Mouse (Mus musculus): ENCODE measurements at regions not wholly inside any gene's neighbourhood (a gene's known extent, or its start where the extent isn't known, plus 50 kb on each side); places are given as distances from the start of the nearest gene placed in this dataset.

DNA sequence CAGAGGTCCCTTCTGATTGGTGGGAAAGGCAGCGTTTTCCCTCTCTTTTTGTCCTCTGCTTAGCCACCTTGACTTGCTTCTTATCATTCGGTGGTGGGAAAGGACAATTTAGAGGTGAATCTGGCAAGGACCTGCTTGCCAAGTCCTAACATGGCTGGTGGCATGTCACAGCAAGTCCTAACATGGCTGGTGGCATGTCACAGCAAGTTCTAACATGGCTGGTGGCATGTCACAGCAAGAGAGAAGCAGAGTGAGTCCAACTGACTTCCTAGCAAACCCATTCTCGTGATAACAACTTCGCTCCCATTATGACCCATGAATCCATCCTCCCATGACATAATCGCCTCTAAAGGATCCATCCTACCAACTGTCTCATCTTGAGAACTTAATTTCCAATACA lies 183.1 kb downstream of the Lmo4 start:
- Histone ChIP-seq H3K27ac (no peak overlapping the region), H3K4me1 (no peaks in the 10 kb centered on the region), H3K4me3 (no peak overlapping the region), H3K9me3 (no peaks in the 10 kb centered on the region), H3K9ac (no peak overlapping the region), H3K4me2 (no peak overlapping the region), H3K36me3 (no peaks in the 10 kb centered on the region), H3K27me3 (no peaks in the 10 kb centered on the region)
- WGBS, result 89% methylated on average over 5 of the region's 5 CpGs
- no peak for ATAC-seq (ENCODE audit: borderline replicate concordance, extremely low read depth, low FRiP score, low TSS enrichment)

DNA sequence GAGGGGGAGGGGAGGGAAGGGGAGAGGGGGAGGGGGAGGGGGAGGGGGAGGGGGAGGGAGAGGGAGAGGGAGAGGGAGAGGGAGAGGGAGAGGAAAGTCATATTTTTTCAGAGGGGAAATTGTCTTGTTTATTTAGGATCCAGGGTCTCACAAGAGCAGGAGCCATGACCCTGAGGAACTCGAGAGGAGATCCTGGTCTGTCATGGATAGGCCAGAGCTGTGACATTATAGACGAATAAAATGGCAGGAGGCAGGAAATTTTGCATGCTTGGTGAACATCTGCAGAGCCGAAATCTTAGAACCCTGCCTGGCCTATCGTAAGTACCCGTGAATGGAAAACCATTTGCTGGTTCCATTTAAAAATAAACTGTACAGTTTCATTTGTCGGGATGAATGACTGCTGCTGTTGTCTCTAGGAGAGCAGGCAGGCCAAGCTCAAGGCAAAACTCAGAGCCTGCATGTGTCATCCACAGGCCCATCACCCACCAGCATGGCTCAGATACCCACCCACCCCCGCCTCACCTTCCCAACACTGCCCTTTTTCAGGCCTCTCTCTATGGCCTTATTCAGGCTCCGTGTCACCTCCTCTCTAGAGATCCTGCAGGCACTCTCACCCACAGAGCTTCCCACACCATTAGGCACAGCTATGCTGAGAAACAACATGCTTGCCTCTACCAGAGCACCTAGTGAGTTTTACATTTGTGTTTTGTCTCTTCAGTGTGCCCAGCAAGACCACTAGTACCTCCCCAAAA lies 184.7 kb downstream of the Lmo4 start:
- Histone ChIP-seq H3K4me3 (no peak overlapping the region), H3K4me2 (no peak overlapping the region), H3K27me3 (no peaks in the 10 kb centered on the region), H3K4me1 (no peaks in the 10 kb centered on the region), H3K9ac (no peak overlapping the region), H3K9me3 (no peaks in the 10 kb centered on the region), H3K27ac (no peak overlapping the region), H3K36me3 (no peaks in the 10 kb centered on the region)
- ATAC-seq (ENCODE audit: borderline replicate concordance, extremely low read depth, low FRiP score, low TSS enrichment), result no peak
- WGBS, result 50% methylated on average over 8 of the region's 8 CpGs

DNA sequence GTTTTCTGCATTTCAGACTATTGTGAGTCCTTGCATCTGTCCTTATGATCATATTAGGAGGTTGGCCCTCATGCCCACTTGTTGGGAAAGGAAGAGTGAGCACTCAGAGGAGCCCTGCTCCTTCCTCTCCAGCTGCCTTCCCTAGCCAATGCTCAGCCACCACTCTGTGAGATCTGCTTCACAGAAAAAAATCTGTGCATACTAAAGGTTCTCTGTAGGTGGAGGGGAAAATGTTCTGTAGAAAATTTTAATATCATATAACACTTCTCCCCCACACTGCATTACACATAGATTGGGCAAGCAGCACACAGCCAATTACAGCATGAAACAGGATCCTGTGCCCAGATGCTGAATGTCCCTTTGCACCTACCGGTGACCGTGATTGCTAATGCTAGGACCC lies 185.7 kb downstream of the Lmo4 start:
- no peak for ATAC-seq (ENCODE audit: borderline replicate concordance, extremely low read depth, low FRiP score, low TSS enrichment)
- no peaks in the 10 kb centered on the region for H3K9me3 ChIP-seq
- no peak overlapping the region for H3K4me2 ChIP-seq
- no peaks in the 10 kb centered on the region for H3K27me3 ChIP-seq
- H3K9ac ChIP-seq, result no peak overlapping the region
- no peak overlapping the region for H3K4me3 ChIP-seq
- no peaks in the 10 kb centered on the region for H3K4me1 ChIP-seq
- H3K27ac ChIP-seq, result no peak overlapping the region
- 59% methylated on average over 2 of the region's 2 CpGs for WGBS
- H3K36me3 ChIP-seq, result no peaks in the 10 kb centered on the region

DNA sequence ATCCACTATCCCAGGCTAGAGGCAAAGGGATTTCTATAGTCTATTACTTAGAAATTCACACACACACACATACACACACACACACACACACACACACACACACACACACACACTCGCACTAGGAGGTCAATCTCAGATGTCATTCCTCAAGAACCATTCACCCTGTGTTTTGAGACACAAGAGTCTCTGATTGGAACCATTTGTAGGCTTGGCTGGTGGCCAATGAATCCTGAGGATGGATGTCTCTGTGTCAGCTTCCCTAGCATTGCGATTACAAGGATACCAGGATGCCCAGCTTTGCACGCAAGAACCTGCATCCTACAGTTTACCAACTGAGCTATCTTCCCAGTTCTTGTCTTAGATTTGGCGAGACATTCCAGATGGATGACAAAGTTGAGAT lies 186.5 kb downstream of the Lmo4 start:
- H3K9me3 ChIP-seq, result no peaks in the 10 kb centered on the region
- no peak overlapping the region for H3K4me3 ChIP-seq
- ATAC-seq (ENCODE audit: borderline replicate concordance, extremely low read depth, low FRiP score, low TSS enrichment), result peak; percentile 52; the same call in 1 of the 2 replicates
- no peak overlapping the region for H3K27ac ChIP-seq
- H3K27me3 ChIP-seq, result no peaks in the 10 kb centered on the region
- no peak overlapping the region for H3K4me2 ChIP-seq
- no peaks in the 10 kb centered on the region for H3K4me1 ChIP-seq
- WGBS, result 47% methylated on average over 4 of the region's 4 CpGs
- H3K36me3 ChIP-seq, result no peaks in the 10 kb centered on the region
- no peak overlapping the region for H3K9ac ChIP-seq

DNA sequence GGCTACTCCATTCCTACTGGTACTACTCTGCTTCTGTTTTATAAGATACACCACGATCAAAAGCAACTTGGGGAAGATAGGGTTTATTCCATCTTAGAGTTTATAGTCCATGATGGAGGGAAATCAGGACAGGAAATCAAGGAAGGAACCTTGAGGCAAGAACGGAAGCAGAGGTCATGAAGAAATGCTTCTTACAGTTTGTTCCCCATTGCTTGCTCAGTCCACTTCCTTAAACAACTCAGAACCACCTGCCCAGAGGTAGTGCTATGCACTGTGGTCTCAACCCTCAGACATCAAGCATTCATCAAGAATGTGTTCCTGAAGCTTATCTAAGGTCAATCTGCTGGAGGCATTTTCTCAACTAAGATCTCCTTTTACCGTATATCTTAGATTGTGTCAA lies 189.8 kb downstream of the Lmo4 start:
- Histone ChIP-seq H3K9ac (no peak overlapping the region), H3K36me3 (no peaks in the 10 kb centered on the region), H3K9me3 (no peaks in the 10 kb centered on the region), H3K27ac (no peak overlapping the region), H3K27me3 (no peaks in the 10 kb centered on the region), H3K4me2 (no peak overlapping the region), H3K4me3 (no peak overlapping the region), H3K4me1 (peaks cover 4% of the 10 kb centered on the region; the same call in 1 of the 2 replicates)
- no peak for ATAC-seq (ENCODE audit: borderline replicate concordance, extremely low read depth, low FRiP score, low TSS enrichment)
- WGBS, result 72% methylated on average over 3 of the region's 3 CpGs

DNA sequence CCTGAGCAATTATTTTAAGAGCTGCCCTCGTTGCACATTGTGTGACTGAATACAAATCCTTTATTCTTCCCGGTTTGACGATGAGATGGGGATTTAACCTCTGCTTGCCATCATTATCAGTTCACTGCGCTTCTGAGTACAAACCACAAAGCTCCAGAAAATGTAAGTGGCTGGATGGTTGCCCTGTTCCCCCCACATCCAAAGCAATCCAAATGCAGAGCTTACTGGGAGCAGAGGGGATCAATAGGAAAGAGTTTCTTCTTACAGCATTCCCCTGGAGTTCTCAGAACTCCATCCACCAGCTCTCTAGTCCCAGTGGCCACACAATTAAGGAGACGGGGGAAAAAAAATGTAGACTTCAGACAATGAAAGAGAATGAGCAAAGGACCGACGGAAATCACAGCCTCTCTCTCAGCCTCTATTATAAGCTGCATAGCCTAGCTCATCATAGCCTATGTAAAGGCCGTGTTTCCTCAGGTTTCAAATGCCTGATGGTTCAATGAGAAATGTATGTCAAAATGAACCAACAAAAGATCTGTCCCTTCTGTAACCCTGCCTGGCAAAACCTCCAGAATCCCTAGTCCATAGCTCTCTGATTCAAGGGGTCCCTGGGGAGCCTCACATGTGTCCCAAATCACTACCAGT lies 191.4 kb downstream of the Lmo4 start:
- Histone ChIP-seq H3K27me3 (no peaks in the 10 kb centered on the region), H3K27ac (no peak overlapping the region), H3K4me3 (no peak overlapping the region), H3K36me3 (no peaks in the 10 kb centered on the region), H3K9me3 (no peaks in the 10 kb centered on the region), H3K9ac (no peak overlapping the region), H3K4me2 (no peak overlapping the region), H3K4me1 (peaks cover 4% of the 10 kb centered on the region; the same call in 1 of the 2 replicates)
- ATAC-seq (ENCODE audit: borderline replicate concordance, extremely low read depth, low FRiP score, low TSS enrichment), result no peak
- 44% methylated on average over 8 of the region's 8 CpGs for WGBS

DNA sequence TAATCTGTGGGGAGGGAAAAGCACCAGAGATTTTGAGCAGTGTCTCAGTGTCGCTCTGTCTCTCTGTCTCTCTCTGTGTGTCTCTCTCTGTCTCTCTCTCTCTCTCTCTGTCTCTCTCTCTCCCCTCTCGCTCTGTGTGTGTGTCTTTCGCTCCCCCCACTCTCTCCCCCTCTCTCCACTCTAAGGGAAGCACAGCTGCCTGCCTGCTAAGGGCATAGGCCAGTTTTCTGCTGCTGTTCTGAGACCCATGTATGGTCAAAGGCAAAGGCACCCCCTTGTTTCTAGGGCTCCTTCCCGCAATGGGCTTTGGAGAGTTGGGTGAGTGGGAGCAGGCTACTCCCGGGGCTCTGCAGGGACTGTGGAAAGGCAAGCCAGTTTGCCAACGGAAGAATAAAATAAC lies 192.2 kb downstream of the Lmo4 start:
- Histone ChIP-seq H3K9me3 (no peaks in the 10 kb centered on the region), H3K4me3 (no peak overlapping the region), H3K36me3 (no peaks in the 10 kb centered on the region), H3K27ac (no peak overlapping the region), H3K9ac (no peak overlapping the region), H3K4me2 (no peak overlapping the region), H3K4me1 (peaks cover 4% of the 10 kb centered on the region; the same call in 1 of the 2 replicates), H3K27me3 (no peaks in the 10 kb centered on the region)
- WGBS, result 38% methylated on average over 6 of the region's 6 CpGs
- ATAC-seq (ENCODE audit: borderline replicate concordance, extremely low read depth, low FRiP score, low TSS enrichment), result no peak

DNA sequence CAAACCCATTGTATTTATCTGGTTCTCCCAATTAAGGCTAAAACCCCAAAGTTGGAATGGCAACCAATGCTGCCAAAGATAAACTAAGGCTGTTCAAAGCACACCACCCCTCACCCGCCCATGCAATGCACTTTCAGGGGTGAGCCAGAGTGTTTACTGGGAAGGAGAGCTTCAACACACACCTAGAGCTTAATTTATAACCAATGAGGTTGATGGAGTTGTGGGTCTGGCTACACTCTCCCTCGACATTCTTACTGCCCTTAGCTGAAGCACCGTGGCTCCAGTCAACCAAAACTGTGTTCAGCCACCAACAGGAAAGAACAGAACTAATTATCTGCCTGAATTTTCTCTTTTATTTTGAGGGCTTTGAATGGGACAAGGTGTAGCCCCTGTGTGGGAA lies 192.8 kb downstream of the Lmo4 start:
- Histone ChIP-seq H3K9ac (no peak overlapping the region), H3K4me1 (peaks cover 4% of the 10 kb centered on the region; the same call in 1 of the 2 replicates), H3K9me3 (no peaks in the 10 kb centered on the region), H3K27ac (no peak overlapping the region), H3K4me3 (no peak overlapping the region), H3K4me2 (no peak overlapping the region), H3K27me3 (no peaks in the 10 kb centered on the region), H3K36me3 (no peaks in the 10 kb centered on the region)
- WGBS, result 36% methylated on average over 3 of the region's 3 CpGs
- ATAC-seq (ENCODE audit: borderline replicate concordance, extremely low read depth, low FRiP score, low TSS enrichment), result no peak

DNA sequence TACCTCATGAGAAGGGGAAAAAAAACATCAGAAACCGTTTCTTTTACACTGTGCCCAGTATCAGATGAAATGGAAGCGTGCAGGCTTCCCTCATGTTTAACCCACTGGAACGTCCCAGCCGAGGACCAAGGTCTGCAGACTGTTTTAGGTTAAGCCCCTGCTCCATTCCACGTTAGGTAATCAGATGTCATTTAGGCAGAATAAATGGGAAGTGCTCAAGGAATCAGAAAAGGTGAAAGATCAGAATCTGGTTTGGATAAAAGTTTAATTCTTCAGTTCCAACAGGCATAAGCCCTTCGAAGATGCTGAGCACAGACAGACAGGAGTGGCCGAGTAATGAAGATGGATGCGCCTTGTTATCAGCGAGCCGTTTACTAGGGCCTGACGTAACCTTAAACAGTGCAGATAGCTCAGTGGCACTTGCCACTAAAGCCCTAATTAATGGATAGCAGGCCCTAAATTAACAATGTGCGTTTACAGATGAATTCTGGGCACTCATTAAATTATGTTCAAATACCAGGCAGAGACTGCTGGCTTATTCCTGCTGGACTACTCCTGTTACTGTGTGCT lies 193.5 kb downstream of the Lmo4 start:
- Histone ChIP-seq H3K4me1 (peaks cover 4% of the 10 kb centered on the region; the same call in 1 of the 2 replicates), H3K9ac (no peak overlapping the region), H3K9me3 (no peaks in the 10 kb centered on the region), H3K27me3 (no peaks in the 10 kb centered on the region), H3K4me3 (no peak overlapping the region), H3K36me3 (no peaks in the 10 kb centered on the region), H3K4me2 (no peak overlapping the region), H3K27ac (no peak overlapping the region)
- 38% methylated on average over 12 of the region's 12 CpGs for WGBS
- ATAC-seq (ENCODE audit: borderline replicate concordance, extremely low read depth, low FRiP score, low TSS enrichment), result no peak

DNA sequence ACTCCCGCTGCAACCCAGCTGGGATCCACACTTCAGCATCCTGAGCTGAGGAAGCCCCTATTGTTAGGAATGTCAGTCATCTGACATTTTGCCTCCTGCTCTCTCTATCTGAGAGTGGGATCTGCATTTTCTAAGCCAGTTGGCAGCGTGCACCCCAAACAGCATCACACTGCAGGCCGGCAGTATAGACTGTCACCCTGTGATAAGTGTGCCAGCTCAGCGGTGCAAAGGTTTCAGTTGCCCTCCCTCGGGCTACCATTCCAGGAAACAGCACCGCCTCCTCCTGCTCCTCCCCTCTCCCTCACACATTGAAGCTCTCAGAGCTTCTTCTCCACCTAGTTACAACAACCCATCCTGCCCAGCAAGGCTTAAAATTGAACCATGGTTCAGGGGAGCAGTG lies 194.5 kb downstream of the Lmo4 start:
- Histone ChIP-seq H3K9ac (no peak overlapping the region), H3K36me3 (no peaks in the 10 kb centered on the region), H3K27me3 (no peaks in the 10 kb centered on the region), H3K4me1 (peaks cover 4% of the 10 kb centered on the region; the same call in 1 of the 2 replicates), H3K4me2 (no peak overlapping the region), H3K4me3 (no peak overlapping the region), H3K27ac (no peak overlapping the region), H3K9me3 (no peaks in the 10 kb centered on the region)
- 16% methylated on average over 6 of the region's 6 CpGs for WGBS
- no peak for ATAC-seq (ENCODE audit: borderline replicate concordance, extremely low read depth, low FRiP score, low TSS enrichment)

DNA sequence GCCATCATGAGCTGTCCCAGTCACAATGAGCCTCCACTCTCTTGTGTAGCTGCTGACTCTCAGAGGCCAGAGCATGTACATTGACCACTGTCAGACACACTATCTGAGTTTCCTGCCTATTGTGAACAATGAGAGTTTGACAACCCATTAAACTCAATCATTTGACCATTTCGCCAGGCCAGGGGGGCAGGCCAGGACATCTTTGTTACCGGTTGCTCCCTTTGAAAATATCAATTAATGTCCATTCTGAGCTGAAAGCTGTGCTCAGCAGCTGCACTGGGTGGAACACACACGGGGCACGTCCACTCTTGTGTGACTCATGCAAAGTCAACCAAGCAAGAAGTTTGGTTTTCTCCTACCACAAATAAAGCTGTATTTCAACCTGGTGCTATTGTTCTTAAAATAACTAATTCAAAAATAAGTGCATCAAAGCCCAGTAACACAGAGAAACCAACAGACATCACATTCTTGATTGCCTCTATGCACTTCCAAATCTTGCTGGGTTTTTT lies 197.9 kb downstream of the Lmo4 start:
- Histone ChIP-seq H3K27ac (no peak overlapping the region), H3K9me3 (no peaks in the 10 kb centered on the region), H3K4me3 (no peak overlapping the region), H3K27me3 (no peaks in the 10 kb centered on the region), H3K9ac (no peak overlapping the region), H3K4me2 (no peak overlapping the region), H3K4me1 (peaks cover 4% of the 10 kb centered on the region; the same call in 1 of the 2 replicates), H3K36me3 (no peaks in the 10 kb centered on the region)
- no peak for ATAC-seq (ENCODE audit: borderline replicate concordance, extremely low read depth, low FRiP score, low TSS enrichment)
- WGBS, result 70% methylated on average over 4 of the region's 4 CpGs

DNA sequence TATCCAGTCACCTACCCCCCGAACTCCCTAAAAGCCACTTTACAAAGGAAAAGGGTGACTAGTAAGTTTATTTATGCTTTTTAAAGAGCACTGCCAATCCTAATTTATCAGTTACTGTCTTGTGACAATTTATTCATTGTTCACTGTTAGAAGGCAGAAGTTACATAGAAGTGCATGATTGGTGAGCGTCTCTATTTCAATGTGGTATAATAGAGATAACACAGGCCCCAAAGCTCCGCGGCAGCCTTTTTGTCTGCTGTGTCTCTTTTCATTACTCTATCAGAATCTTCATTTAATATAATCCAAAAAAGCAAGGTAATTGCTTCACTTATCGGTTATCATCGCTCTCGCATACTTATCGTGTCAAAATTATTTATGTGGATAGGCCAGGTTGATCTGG lies 207.1 kb downstream of the Lmo4 start:
- no peaks in the 10 kb centered on the region for H3K9me3 ChIP-seq
- H3K4me1 ChIP-seq, result no peaks in the 10 kb centered on the region
- WGBS, result 82% methylated on average over 8 of the region's 8 CpGs
- no peaks in the 10 kb centered on the region for H3K36me3 ChIP-seq
- no peaks in the 10 kb centered on the region for H3K27me3 ChIP-seq
- no peak overlapping the region for H3K9ac ChIP-seq
- no peak overlapping the region for H3K4me3 ChIP-seq
- no peak overlapping the region for H3K4me2 ChIP-seq
- ATAC-seq (ENCODE audit: borderline replicate concordance, extremely low read depth, low FRiP score, low TSS enrichment), result no peak
- no peak overlapping the region for H3K27ac ChIP-seq
